Mouse (Mus musculus): ENCODE measurements around the gene Reep1.

Gene Reep1

GRCm38 (mm10) chr6:71737202-71737601, 29.8 kb downstream of the Reep1 start:
- no peak for DNase-seq (ENCODE audit: low spot score)

- no peak for DNase-seq (ENCODE audit: low spot score)
Measured at GRCm38 (mm10) chr6:71738611-71739010, 31.2 kb downstream of the Reep1 start.

- DNase-seq (ENCODE audit: low spot score): no peak
Measured at GRCm38 (mm10) chr6:71740921-71741320, 33.6 kb downstream of the Reep1 start.

- no peak for DNase-seq (ENCODE audit: low spot score)
Measured at GRCm38 (mm10) chr6:71741998-71742636, 34.8 kb downstream of the Reep1 start.

GRCm38 (mm10) chr6:71744934-71745333, 37.6 kb downstream of the Reep1 start:
- no peak for DNase-seq (ENCODE audit: low spot score)

- no peak for DNase-seq (ENCODE audit: low spot score)
Measured at GRCm38 (mm10) chr6:71745482-71746234, 38.3 kb downstream of the Reep1 start.

- no peak for DNase-seq (ENCODE audit: low spot score)
Measured at GRCm38 (mm10) chr6:71746246-71746645, 38.9 kb downstream of the Reep1 start.

GRCm38 (mm10) chr6:71746846-71747245, 39.5 kb downstream of the Reep1 start:
- DNase-seq (ENCODE audit: low spot score): no peak

GRCm38 (mm10) chr6:71751602-71752001, 44.2 kb downstream of the Reep1 start:
- no peak for DNase-seq (ENCODE audit: low spot score)

- peak; percentile 80 for DNase-seq (ENCODE audit: low spot score)
Measured at GRCm38 (mm10) chr6:71752791-71753464, 45.6 kb downstream of the Reep1 start.

- no peak for DNase-seq (ENCODE audit: low spot score)
Measured at GRCm38 (mm10) chr6:71757039-71757894, 49.9 kb downstream of the Reep1 start.

- DNase-seq (ENCODE audit: low spot score): no peak
Measured at GRCm38 (mm10) chr6:71758780-71759179, 51.4 kb downstream of the Reep1 start.

- DNase-seq (ENCODE audit: low spot score): no peak
Measured at GRCm38 (mm10) chr6:71760073-71760472, 52.7 kb downstream of the Reep1 start.

GRCm38 (mm10) chr6:71767761-71768160, 60.4 kb downstream of the Reep1 start:
- DNase-seq (ENCODE audit: low spot score): no peak

GRCm38 (mm10) chr6:71769901-71770690, 62.7 kb downstream of the Reep1 start:
- no peak for DNase-seq (ENCODE audit: low spot score)

- DNase-seq (ENCODE audit: low spot score): no peak
Measured at GRCm38 (mm10) chr6:71770856-71771255, 63.5 kb downstream of the Reep1 start.

- no peak for DNase-seq (ENCODE audit: low spot score)
Measured at GRCm38 (mm10) chr6:71771282-71771681, 63.9 kb downstream of the Reep1 start.

GRCm38 (mm10) chr6:71772156-71772555, 64.8 kb downstream of the Reep1 start:
- peak; percentile 37 for DNase-seq (ENCODE audit: low spot score)

- no peak for DNase-seq (ENCODE audit: low spot score)
Measured at GRCm38 (mm10) chr6:71772636-71773208, 65.4 kb downstream of the Reep1 start.

GRCm38 (mm10) chr6:71778016-71778415, 70.7 kb downstream of the Reep1 start:
- no peak for DNase-seq (ENCODE audit: low spot score)

GRCm38 (mm10) chr6:71779831-71780230, 72.5 kb downstream of the Reep1 start:
- no peak for DNase-seq (ENCODE audit: low spot score)

All from layer of hippocampus, adult 9-10 months (tissue).